Mouse (Mus musculus): ENCODE measurements around the gene Exoc1.

GRCm38 (mm10) chr5:76537578-76537977 is 8.5 kb downstream of the Exoc1 start:
- TF ChIP-seq CTCF (IDR thresholded peaks at IDR 0.05; ENCODE audit: low read depth, low read length) (no peak), POLR2A (IDR thresholded peaks at IDR 0.05; ENCODE audit: insufficient read depth, low read length) (no peak)
